Mouse (Mus musculus): ENCODE data around the gene Snapc5. TPM values are rescaled to one million over a fixed set of nuclear protein-coding genes. Genes with fewer than 3 reads are reported as not detected.
"Not testable (repeated sequence)": the region's sequence is repeated elsewhere in the genome, so short reads cannot be mapped to it uniquely, and the experiment has no call there.

Snapc5 gene
- total RNA-seq (2022), result 10 to 100 TPM; 22.0 to 28.1 (median 24.7) TPM

DNA sequence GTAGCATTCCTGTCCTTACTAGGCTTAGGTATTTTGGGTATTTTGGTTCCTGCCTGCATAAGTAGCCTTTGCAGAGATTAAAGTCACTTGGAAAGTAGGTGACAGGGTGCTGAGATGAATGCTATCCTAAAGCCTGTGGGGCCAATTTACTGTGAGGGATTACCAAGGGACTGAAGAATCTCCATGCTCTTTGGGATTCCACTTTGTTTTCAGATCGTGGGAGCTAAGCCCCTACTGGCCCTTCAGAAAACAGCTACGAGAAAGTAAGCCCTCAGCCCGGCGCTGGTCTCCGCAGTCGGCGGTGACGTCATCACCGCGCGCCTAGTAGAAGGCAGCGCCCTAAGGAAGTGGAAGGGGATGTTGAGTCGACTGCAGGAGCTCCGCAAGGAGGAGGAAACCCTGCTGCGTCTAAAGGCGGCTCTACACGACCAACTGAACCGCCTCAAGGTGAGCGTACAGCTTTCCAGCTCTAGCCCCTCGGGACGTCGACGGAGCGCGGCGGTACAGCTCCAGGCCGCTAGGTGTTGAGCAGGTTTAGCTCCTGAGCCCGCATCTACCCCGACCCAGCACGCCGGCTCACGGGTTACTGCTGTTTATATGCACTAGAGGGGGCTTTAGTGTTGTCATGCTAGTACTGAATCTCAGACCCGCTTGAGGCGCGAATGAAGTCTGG, at the start of gene Snapc5:
TSS of gene Snapc5 (plus strand) at position 301 of the 673 bp plus-strand sequence.
- DNase-seq, result peak; percentile 80

DNA sequence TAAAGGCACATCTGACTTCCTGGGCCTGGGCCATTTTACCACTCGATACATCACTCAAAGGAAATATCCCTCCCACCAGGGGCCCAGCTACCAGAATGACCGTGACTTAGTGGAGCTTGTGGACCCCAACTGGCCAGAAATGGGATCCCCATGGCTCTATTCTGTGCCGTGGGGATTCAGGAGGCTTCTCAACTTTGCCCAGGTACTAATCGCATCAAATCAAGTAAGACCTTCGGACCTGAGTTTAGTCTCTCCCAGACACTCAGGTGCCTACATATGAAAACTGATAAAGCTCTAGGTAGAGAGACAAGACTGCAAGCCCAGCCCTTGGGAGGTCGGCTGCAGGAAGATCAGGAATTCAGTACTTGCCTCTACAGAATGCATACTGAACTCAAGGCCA, 47.5 kb upstream of the Snapc5 start:
- no peak for DNase-seq

DNA sequence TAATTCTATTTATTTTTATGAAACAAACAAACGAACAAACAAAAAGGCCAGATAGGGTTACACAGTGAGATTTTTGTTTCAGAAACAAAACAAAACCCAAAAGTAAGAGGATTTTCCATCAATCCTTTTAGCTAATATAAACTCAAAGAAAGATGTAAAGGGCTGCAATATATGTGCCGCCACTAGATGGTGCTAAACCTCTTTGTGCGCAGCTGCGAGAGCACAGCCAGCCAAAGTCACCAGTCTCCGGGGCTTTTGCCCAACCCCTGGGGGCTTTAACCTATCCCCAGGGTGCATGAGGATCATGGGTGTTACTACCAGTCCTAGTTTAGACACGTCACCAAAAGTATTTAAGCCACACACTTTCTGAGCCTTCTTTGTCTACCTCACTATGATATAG, 40.2 kb upstream of the Snapc5 start:
- DNase-seq, result not testable (repeated sequence)

DNA sequence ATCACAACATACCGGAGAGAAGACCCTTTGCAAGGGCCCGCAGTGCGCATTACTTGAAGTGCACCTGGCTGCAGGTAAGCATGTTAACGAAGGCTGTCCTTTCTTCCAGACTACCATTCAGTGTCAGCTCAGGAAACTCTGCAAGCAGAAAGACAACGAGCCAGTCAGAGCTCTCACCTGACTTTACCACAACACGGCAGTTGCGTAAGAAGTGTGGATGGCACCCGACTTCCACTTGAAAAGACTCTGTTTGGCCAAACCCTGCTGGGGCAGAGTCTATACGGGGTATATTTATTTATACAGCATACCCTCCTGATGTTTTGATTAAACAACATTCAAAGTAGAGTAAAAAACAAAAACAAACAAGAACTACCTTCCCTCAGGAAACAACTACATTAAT, 39.2 kb upstream of the Snapc5 start:
- no peak for DNase-seq

DNA sequence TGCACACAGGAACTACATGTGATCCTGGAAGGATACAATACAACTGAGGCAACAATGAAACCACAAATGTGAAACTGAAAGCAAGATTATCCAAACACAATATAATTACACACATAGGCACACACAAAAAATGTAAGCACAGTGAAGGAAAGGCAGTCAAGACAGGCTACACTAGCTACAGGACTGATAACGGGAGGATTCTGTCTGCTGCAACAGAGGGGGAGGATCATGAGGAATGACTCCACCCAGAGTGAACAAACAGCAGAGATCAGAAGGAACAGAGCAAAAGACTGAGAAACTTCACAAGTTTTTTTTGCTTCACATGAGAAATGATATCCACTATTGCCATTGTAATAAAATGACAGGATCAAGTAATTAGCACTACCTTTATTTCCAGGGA, 22.4 kb upstream of the Snapc5 start:
- no peak for DNase-seq

DNA sequence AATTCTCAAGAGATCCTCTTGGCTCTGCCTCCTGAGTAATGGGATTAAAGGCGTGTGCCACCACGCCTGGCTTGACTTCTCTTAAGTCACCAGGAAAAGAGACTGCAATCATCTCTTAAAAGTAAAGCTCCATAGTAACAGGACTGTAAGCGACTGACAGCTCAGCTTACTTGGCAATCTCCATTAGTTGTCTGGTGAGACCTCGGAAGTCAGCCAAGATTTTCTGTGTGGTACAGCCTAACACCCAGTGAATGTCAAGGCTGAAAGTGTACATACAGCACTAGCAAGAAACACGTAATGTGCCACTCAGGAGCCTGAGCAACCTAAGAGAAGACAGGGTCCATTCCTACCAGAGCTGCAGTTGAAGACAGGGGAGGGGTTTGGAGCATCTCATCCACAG, 18.6 kb upstream of the Snapc5 start:
- peak; percentile 45 for DNase-seq

DNA sequence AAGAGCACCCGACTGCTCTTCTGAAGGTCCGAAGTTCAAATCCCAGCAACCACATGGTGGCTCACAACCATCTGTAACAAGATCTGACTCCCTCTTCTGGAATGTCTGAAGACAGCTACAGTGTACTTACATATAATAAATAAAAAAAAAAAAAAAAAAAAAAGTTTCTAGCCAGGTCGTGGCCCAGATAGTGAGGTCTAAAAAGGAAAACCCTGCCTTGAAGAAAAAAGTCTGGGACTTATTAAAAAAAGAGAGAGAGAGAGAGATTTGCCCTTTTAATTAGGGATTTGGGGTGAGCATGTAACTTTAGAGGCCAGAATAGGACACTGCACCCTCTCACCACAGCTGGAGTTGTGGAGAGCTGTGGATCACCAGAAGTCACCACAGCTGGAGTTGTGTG, 9.1 kb upstream of the Snapc5 start:
- not testable (repeated sequence) for DNase-seq

DNA sequence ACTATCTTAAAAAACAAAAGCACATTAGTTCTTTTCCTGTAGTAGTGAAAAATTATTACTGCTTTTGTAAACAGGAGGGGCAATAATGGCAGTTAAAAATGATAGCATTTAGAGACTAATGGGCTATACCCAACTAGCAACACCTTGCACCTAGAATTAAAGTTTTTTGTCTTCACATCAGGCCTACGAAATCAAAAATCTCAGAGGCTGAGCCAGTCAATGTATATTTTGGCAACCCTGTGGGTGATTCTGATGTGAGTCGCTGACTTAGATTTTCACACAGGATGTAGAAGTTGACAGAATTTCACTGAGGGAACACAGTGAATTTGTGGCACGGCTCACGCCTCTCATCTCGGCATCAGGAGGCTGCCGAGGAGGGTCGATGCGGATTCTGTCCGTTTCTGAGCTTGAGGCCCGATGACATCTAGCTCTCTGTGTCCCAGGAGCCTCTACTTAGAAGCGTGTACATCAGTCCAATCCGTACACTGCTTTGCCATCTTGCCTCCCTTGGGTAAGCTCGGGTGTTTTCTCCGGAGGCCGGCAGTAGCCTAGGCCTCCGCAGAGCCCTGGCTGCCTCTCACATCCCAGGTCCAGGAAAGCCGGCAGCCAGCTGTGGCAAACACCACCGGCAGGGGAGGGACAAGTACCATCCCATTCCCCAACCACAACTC, 6.8 kb upstream of the Snapc5 start:
- no peak for DNase-seq

DNA sequence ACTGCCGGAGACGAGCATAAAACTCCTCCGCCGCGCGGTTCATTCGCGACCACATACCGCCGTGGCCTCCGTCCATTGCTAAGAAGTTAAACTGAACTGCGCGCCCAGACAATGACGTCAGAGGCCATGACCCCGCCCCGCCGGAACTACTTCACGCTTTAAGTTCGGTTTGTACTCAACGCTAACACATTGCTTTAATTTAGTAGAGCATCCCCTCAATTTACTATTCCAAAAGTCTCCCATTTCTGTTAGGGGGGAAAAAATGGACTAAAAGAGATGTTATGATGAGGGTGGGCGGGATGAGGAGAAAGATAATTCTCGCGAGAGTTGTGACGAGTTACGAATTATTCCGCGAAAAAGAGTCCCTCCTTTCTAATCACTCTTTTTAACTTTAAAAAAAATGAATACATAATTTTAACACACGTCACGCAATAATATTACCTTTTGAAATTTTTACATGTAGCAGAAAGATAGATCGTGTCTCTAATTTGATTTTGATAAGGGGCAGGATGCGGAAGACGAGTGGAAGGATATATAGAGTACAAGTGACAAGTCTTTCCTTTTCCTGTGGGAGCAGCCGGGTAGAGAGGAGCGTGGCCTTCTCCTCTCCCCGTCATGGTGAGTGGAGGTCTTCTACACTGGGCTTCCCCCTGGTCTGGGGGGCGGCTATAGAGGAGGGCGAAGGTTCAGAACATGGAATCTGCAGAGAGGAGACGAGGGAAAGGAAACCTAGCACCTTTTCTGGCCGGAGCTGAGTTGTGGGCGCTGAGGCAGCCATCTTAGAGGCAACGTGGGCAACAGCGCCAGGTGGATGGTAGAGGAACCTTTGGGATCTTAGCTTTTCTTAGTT, 6.0 kb upstream of the Snapc5 start, which contains the start of the genes Zwilch and Rpl4:
TSS of gene Zwilch (minus strand) at position 289 of the 850 bp plus-strand sequence.
TSS of gene Rpl4 (plus strand) at position 560 of the 850 bp plus-strand sequence.
- DNase-seq, result peak; percentile 70

DNA sequence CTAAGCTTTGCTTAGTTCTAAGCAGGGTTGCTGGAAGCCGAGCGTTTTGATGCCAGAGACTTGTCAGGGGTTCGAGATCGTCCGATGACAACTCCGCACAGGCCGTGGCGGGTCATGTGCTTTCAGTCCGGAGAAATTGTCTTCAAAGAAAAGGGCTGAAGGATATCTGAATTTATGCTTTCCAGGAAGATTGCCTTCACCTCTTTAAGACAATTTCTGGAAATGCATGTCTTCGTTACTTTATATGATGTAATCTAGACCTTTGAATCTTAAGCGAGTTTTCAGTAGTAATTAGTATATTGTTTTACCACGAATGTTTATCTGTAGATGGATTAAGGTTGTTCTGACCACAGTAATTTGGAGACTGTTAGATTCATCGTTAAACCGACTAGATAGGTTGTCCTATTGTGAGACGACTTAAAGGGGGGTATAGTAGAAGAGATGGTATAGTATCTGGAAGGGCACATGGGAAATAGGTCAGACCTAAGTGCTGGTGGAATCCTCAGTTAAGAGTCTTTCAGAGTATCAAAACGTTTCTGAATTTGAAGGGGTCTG, 5.3 kb upstream of the Snapc5 start:
- no peak for DNase-seq

DNA sequence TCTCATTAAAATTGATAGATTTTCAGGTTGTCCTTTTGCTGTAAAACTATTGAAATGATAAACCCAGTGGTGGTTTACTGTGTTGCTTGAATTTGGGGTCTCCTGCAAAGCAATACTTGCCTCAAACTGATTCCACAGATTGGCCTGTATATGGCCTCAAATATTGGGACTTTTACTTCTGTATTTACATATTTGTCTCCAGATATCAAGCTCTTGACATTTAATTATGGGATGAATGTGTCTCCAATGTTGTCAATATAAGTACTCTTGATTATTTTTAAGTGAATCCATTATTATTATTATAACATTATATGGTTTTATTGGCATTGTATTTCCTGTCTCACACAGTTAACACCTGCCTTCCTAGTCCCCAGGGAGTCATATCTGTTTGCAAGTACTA, 4.7 kb upstream of the Snapc5 start:
- DNase-seq, result no peak

DNA sequence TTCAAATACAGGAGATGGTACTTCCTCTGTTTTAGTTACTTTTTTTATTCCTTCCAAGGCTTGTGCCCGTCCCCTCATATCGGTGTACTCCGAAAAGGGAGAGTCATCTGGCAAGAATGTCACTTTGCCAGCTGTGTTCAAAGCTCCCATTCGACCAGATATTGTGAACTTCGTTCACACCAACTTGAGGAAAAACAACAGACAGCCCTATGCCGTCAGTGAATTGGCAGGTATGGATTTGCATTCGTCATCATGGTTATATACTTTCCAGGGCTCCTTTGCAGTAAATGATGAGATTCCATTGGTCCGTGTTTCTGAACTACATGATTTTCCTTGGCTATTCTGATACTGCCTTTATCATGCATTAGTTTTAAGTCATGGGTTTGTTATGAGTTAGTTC, 4.3 kb upstream of the Snapc5 start:
- DNase-seq, result no peak

DNA sequence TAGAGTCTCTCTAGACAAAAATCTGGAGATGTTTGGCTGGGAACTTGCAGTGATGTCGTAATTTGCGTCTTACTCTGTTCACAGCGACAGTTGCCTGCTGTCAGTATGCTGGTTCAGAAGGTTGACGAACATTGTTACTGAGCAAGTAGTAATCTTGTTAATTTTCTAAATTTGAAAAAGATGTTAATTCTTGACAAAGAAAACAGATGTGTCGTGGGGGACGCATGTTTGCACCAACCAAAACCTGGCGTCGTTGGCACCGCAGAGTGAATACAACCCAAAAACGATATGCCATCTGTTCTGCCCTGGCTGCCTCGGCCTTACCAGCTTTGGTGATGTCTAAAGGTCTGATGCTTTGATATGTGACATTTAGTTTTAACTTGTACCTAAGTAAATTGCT, 3.7 kb upstream of the Snapc5 start:
- no peak for DNase-seq

DNA sequence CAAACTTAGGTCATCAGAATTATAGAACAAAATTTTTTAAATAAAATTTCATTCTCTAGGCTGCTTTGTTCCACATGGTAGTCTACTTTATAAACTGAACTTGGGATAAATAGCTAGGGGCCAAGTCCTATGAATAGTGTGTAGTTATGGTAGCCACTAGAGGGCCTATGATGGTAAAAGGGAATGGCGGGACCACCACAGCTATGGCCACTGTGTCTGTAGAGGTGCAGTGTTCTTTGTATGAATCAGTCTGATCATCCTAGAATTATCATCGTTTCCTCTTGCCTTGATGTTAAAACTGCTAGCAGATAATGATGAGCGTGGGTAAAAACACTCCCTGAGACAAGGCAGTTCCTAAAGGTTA, 482 bp upstream of the Snapc5 start:
- no peak for DNase-seq

DNA sequence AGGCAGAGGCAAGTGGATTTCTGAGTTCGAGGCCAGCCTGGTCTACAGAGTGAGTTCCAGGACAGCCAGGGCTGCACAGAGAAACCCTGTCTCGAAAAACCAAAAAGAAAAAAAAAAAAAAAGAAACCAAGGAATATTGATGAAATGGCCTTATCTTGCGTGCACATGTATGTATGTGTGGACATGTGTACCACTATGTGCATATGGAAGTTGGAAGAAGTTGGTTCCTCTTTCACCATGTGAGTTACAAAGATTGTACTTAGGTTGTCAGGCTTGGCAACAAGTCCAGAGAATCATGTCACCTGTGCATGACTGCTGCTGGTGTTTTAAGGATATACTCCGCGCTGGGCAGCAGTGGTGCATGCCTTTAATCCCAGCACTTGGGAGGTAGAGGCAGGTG, 4.2 kb downstream of the Snapc5 start:
- not testable (repeated sequence) for DNase-seq

DNA sequence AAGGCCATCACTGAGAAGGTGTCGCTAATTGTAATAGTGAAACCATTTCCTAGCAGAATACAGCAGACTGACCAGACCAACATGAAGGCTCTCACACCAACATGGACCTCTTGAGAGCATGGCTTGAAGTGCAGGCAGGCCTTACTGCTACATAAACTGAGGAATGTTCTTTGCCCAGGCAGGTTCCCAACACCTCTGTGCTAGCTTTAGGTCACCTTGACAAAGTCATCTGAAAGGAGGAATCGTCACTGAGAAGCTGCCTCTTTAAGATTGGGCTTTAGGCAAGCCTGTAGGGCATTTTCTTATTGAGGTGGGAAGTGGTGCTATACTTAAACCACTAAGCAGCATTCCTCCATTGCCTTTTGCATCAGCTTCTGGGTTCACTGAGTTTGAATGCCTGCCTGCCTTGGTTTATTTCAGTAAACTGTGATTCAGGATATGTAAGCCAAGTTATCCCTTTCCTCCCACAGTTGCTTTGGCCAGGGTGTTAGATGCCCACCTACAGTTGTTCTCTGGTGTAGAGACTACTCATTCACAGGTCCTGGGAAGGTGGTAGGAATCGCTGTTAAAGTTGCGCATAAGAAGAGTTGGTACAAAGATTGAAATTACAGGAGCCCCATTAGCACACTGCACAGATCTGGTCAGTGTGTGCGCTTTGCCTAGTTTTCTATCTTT, 5.2 kb downstream of the Snapc5 start:
- no peak for DNase-seq

DNA sequence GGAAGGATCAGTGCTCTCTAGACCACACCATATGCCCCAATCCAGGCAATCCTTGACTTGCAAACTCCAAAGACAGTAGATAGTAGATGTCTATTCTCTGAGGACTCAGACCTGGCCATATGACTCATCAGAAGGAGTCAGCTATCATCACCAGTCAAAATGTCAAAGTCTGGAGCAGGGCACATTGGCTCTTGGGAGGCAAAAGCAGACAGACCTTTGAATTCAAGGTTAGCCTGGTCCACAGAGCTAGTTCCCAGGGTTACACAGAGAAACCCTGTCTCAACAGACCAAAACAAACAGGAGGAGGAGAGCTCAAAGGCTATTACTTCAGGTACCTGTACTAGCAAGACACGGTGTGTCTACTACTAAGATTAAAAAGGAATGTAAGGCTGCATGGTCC, 14.8 kb downstream of the Snapc5 start:
- peak; percentile 40 for DNase-seq

DNA sequence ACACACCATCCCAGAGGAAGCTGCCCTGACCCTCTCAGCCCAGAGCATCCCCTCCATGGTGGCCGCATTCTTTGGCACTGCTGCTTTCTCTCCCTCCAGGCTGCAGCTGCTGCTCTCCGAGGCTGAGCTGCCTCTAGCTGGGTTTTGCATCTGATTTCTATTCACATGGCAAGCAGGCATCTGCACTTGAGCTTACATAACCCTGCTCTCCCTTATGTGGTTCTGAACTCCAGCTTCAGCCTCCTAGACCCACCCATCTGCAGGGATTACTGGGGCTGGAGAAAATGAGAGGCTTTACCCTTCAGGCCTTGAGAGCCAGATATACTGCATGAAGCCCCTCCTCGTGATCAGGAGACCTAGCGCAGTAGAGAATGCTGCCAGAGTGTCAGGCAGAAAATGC, 16.5 kb downstream of the Snapc5 start:
- DNase-seq, result no peak

DNA sequence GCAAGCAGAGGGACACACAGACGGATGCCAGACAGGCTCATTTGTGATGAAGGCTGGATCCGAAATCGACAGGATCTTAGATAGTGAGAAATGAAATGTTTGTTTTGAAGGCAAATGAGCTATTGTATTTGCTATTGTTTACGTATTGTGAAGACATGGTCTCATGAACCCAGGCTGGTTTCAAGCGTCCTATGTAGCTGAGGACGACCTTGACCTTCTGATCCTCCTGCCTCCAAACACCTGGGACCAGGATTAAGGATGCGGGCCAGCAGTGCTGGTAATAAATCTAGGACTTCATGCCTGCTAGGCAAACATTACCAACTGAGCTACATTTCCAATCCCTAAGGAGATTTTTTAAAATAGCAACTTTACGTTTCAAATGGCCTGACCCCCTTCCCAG, 18.4 kb downstream of the Snapc5 start:
- no peak for DNase-seq

DNA sequence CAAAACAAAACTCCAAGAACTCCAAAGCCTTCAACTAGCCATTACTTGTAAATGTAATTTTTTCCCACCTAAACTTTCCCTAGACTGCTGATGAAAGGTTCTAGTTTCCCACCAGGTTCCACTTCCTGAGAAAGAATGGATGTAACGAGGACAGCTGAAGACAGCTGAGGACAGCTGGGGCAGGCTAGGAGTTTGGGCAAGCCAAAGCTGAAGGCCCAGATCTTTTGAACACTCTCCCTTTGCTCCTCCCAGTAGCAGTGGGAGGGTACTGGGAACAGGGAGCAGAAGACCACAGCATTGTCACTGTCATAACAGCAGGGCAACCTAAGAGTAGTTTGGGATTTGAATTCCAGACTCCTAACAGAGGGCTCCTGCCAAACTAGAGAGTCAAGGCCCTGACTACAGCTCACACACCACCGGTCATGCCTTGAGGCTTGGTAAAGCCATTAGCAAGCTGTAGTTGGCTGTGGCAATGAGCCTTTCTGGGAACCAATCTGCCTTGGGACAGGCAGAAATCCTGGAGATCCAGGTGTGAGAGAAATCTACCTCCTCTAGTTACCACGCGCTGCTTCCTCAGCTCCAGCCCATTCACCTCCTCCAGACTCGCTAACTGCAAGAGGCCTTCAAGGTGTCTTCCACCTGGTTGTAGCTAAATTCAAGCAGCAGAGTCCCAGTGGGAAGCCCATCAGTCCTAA, 19.1 kb downstream of the Snapc5 start:
- no peak for DNase-seq

DNA sequence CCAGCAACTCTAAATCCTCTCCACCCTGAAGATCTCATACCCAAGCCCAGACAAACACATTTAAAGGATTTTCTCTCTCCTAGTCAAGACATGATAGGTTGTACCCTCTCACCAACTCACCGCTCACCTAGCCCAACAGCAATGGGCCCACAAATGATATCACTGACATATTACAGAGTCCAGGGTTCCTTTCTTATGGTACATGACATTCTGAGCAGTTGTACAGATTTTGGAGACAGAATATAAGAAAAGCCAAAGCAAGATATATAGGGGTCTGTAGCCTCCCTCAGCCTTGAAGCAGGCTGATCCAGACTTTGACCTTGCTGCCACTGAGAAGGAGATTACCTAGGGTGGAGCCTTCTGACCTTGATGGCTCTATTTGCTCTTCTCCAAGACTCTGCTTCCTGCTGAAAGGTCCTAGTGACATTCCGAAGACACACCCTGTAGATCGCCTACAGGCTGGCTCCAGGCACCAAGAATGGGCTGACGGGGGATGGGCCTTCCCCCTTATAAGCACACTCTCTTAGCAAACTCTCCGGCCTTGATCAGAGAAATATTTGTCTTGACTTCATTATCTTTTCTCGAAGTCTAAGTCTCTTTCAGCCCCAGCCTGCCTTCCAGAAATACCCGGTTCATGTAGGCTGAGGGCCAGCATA, 19.8 kb downstream of the Snapc5 start:
- not testable (repeated sequence) for DNase-seq

All from adrenal gland, adult 8-10 months (tissue).